ENCODE assay signal across 8 mouse cellular contexts in genomic region chr1:120654950-120655396, GRCm38 (mm10). TPM values are rescaled to one million over a fixed set of nuclear protein-coding genes. Genes with fewer than 3 reads are reported as not detected.
A peak's percentile ranks its signal among the peaks of the same experiment; 100 is the strongest.
DNase-seq lines count a peak whose midpoint lies in the region; ATAC-seq and TF ChIP-seq lines count a peak whose summit lies in the region.

No protein-coding gene starts in this region.

- no peak overlapping the region for H3K4me3 ChIP-seq in midbrain, embryonic 11.5 days (ENCODE audit: low read depth, low read length)
- no peak overlapping the region for H3K4me3 ChIP-seq in midbrain, embryonic 16.5 days (ENCODE audit: low read depth, low read length)
- H3K4me3 ChIP-seq in hindbrain, embryonic 16.5 days (ENCODE audit: low read length): no peak overlapping the region
- H3K4me3 ChIP-seq in layer of hippocampus, adult 2 months: no peak overlapping the region

- TF ChIP-seq CTCF in layer of hippocampus, adult 2 months (conservative IDR thresholded peaks at IDR 0.05): no peak; the same call in 1 of the 2 replicates

- H3K9ac ChIP-seq in midbrain, embryonic 11.5 days (ENCODE audit: low read length): no peak overlapping the region
- no peak overlapping the region for H3K9ac ChIP-seq in midbrain, embryonic 16.5 days (ENCODE audit: low read depth, low read length)
- no peak overlapping the region for H3K9ac ChIP-seq in hindbrain, embryonic 16.5 days (ENCODE audit: low read depth, low read length)

- no peak for DNase-seq in midbrain, embryonic 11.5 days (ENCODE audit: low spot score, missing footprints)
- DNase-seq in layer of hippocampus, adult 2 months (ENCODE audit: low spot score in 2 of 2): peak; percentile 23 to 29
- peak; percentile 63 for DNase-seq in right cerebral cortex, postnatal 14 days
- DNase-seq in heart, postnatal 36 days: no peak
- DNase-seq in urinary bladder, postnatal 4 days (ENCODE audit: low spot score in 2 of 2): no peak
- no peak for DNase-seq in retina, embryonic 14.5 days (ENCODE audit: low spot score)

- H3K4me1 ChIP-seq in midbrain, embryonic 11.5 days (ENCODE audit: control insufficient read depth, insufficient read depth, low read length): no peaks in the 10 kb centered on the region
- H3K4me1 ChIP-seq in midbrain, embryonic 16.5 days (ENCODE audit: control insufficient read depth, insufficient read depth, low read length): no peaks in the 10 kb centered on the region
- peaks cover 2% of the 10 kb centered on the region; the same call in 1 of the 2 replicates for H3K4me1 ChIP-seq in hindbrain, embryonic 16.5 days (ENCODE audit: control insufficient read depth, insufficient read depth, low read depth, low read length)

- 86% methylated on average over 7 of the region's 7 CpGs for WGBS in midbrain, embryonic 11.5 days
- WGBS in midbrain, embryonic 16.5 days: 65% methylated on average over 7 of the region's 7 CpGs
- WGBS in hindbrain, embryonic 16.5 days: 51% methylated on average over 7 of the region's 7 CpGs

- H3K4me2 ChIP-seq in midbrain, embryonic 11.5 days: no peak overlapping the region
- H3K4me2 ChIP-seq in midbrain, embryonic 16.5 days (ENCODE audit: low read length): no peak overlapping the region
- no peak overlapping the region for H3K4me2 ChIP-seq in hindbrain, embryonic 16.5 days (ENCODE audit: low read length)

- ATAC-seq in midbrain, embryonic 11.5 days (ENCODE audit: low FRiP score): peak; percentile 50; the same call in 1 of the 2 replicates
- no peak; the same call in 1 of the 2 replicates for ATAC-seq in midbrain, embryonic 16.5 days
- ATAC-seq in hindbrain, embryonic 16.5 days: peak; percentile 85

- H3K9me3 ChIP-seq in midbrain, embryonic 11.5 days (ENCODE audit: control insufficient read depth, low read length): no peaks in the 10 kb centered on the region
- H3K9me3 ChIP-seq in midbrain, embryonic 16.5 days (replicated peaks; ENCODE audit: control insufficient read depth, low read length, poor library complexity, severe bottlenecking): no peaks in the 10 kb centered on the region
- H3K9me3 ChIP-seq in hindbrain, embryonic 16.5 days (ENCODE audit: control insufficient read depth, low read length): no peaks in the 10 kb centered on the region

- H3K27me3 ChIP-seq in midbrain, embryonic 11.5 days (ENCODE audit: control insufficient read depth, insufficient read depth, low read length): no peaks in the 10 kb centered on the region
- H3K27me3 ChIP-seq in midbrain, embryonic 16.5 days (ENCODE audit: control insufficient read depth, insufficient read depth, low read depth, low read length): no peaks in the 10 kb centered on the region
- H3K27me3 ChIP-seq in hindbrain, embryonic 16.5 days (replicated peaks; ENCODE audit: control insufficient read depth, insufficient read depth, low read length): no peaks in the 10 kb centered on the region

- intact Hi-C loops in heart, postnatal 36 days (cut with DNase I): no loop called here

- H3K36me3 ChIP-seq in midbrain, embryonic 11.5 days (ENCODE audit: control insufficient read depth, insufficient read depth, low read length): no peaks in the 10 kb centered on the region
- H3K36me3 ChIP-seq in midbrain, embryonic 16.5 days (ENCODE audit: control insufficient read depth, insufficient read depth, low read length): no peaks in the 10 kb centered on the region
- H3K36me3 ChIP-seq in hindbrain, embryonic 16.5 days (ENCODE audit: control insufficient read depth, insufficient read depth, low read length): no peaks in the 10 kb centered on the region

- H3K27ac ChIP-seq in midbrain, embryonic 11.5 days (ENCODE audit: low read depth, low read length): no peak overlapping the region
- H3K27ac ChIP-seq in midbrain, embryonic 16.5 days (ENCODE audit: low read length): no peak overlapping the region
- H3K27ac ChIP-seq in hindbrain, embryonic 16.5 days (ENCODE audit: low read depth, low read length): no peak overlapping the region
- no peak overlapping the region for H3K27ac ChIP-seq in layer of hippocampus, adult 2 months

RNA-seq across cellular contexts. Expression of gene En1, which starts 52.8 kb away (rescaled TPM):
- 6.5 and 8.2 TPM in 2 replicates for polyA plus RNA-seq in midbrain, embryonic 11.5 days (2014; fragmentation: Nextera tagmentation; extraction: Ambion mirVana)
- 5.9 and 7.6 TPM in 2 replicates for polyA plus RNA-seq in midbrain, embryonic 16.5 days (2015; fragmentation: Nextera tagmentation; extraction: Ambion mirVana)
- 3.1 and 4.0 TPM in 2 replicates for polyA plus RNA-seq in hindbrain, embryonic 16.5 days (2015; fragmentation: Nextera tagmentation; extraction: Ambion mirVana)
- total RNA-seq in layer of hippocampus, adult 2 months (2021): not detected
- total RNA-seq in heart, postnatal 36 days (2021): not detected

Comparison
In these comparisons a context has a peak if more than half of its experiments do, and no peak if none do; other contexts are left out.
1. DNase-seq: peak in layer of hippocampus, adult 2 months (2 of 2) and right cerebral cortex, postnatal 14 days (single experiment); none in midbrain, embryonic 11.5 days (single experiment), heart, postnatal 36 days (0 of 2), urinary bladder, postnatal 4 days (0 of 2) and retina, embryonic 14.5 days (single experiment).